Mouse (Mus musculus): Measurements from ENCODE around the gene Sp9. TPM values are rescaled to one million over a fixed set of nuclear protein-coding genes. Genes with fewer than 3 reads are reported as not detected.

The Sp9 gene
- not detected in 2 replicates for polyA plus RNA-seq (2016; fragmentation: Nextera tagmentation; extraction: Ambion mirVana)

- Histone ChIP-seq H3K27me3 (ENCODE audit: insufficient read depth, poor library complexity, severe bottlenecking) (peaks cover 90% of the 10 kb centered on the region), H3K27ac (peak within 1 kb of the TSS; percentile 30; the same call in 1 of the 2 replicates), H3K9me3 (no peaks in the 10 kb centered on the region), H3K36me3 (no peaks in the 10 kb centered on the region), H3K4me1 (peaks cover 50% of the 10 kb centered on the region), H3K4me3 (peak within 1 kb of the TSS; percentile 62)
- WGBS: under 1% methylated on average over 48 of the region's 48 CpGs
- DNase-seq (ENCODE audit: low spot score): peak; percentile 83
These were observed at the start of gene Sp9 for GRCm38 (mm10) chr2:73271459-73272161. TSS of gene Sp9 (plus strand) at chr2:73271925.

DNA sequence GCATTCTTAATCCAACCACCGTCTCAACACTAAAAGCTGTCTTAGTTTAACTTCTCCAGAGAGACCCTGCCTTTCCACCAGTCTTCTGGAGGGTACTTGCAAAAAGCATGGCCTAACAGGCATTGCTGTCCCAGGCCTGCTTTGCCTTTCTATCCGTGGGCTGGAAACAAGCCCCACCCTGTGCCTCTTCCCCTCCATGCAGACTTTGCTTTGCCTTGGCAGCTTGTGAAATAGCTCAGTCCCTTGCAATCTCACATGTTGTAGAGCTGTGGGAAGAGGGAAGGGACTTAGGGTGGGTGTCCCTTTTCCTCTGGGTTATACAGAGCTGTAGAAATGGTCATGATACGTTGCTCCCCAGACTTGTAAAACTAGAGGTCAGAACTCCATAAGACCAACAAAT, 40.6 kb upstream of the Sp9 start:
- WGBS: 56% methylated on average over 3 of the region's 3 CpGs
- Histone ChIP-seq H3K27ac (no peak overlapping the region), H3K4me1 (no peaks in the 10 kb centered on the region), H3K4me3 (no peak overlapping the region), H3K9me3 (no peaks in the 10 kb centered on the region), H3K27me3 (ENCODE audit: insufficient read depth, poor library complexity, severe bottlenecking) (no peaks in the 10 kb centered on the region), H3K36me3 (no peaks in the 10 kb centered on the region)
- no peak for DNase-seq (ENCODE audit: low spot score)

- no peak for DNase-seq (ENCODE audit: low spot score)
- Histone ChIP-seq H3K27me3 (ENCODE audit: insufficient read depth, poor library complexity, severe bottlenecking) (no peaks in the 10 kb centered on the region), H3K36me3 (no peaks in the 10 kb centered on the region), H3K4me3 (no peak overlapping the region), H3K27ac (no peak overlapping the region), H3K9me3 (no peaks in the 10 kb centered on the region), H3K4me1 (no peaks in the 10 kb centered on the region)
- WGBS: 80% methylated on average over 4 of the region's 4 CpGs
These were observed 30.4 kb upstream of the Sp9 start for GRCm38 (mm10) chr2:73241299-73241698.

GRCm38 (mm10) chr2:73248701-73249100, 23.0 kb upstream of the Sp9 start:
- no peak for DNase-seq (ENCODE audit: low spot score)
- Histone ChIP-seq H3K4me3 (no peak overlapping the region), H3K27me3 (ENCODE audit: insufficient read depth, poor library complexity, severe bottlenecking) (no peaks in the 10 kb centered on the region), H3K9me3 (no peaks in the 10 kb centered on the region), H3K4me1 (no peaks in the 10 kb centered on the region), H3K36me3 (no peaks in the 10 kb centered on the region), H3K27ac (no peak overlapping the region)
- WGBS: 75% methylated on average over 4 of the region's 4 CpGs

DNA sequence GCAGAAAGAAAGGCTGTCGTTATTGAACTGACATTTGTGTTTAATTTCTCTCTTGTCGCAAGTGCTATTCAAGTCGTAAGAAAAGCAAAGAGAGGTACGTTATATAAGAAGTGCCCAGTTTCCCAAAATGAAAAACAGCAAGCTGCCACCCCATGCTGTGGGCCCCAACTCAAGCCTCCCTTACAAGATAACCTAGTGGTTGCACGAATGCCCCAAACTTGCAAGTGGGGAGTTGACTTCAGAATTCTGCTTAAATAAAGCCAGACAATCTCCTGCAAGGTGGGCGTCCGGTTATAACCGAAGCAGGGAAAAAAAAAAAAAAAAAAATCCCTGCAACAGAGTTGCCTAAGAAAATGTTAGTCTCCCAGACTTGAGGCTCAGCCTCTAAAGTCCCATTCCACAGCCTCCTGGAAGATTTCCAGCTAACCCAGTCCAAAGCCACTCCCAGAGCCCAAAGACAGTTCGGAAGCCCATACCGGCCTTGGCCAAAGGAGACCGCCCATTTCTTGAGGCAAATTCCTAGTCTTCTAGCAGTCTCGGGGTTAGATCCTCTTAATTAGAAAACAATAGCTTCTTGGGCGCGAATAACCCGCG, 8.5 kb upstream of the Sp9 start:
- WGBS: 4% methylated on average over 16 of the region's 16 CpGs

DNA sequence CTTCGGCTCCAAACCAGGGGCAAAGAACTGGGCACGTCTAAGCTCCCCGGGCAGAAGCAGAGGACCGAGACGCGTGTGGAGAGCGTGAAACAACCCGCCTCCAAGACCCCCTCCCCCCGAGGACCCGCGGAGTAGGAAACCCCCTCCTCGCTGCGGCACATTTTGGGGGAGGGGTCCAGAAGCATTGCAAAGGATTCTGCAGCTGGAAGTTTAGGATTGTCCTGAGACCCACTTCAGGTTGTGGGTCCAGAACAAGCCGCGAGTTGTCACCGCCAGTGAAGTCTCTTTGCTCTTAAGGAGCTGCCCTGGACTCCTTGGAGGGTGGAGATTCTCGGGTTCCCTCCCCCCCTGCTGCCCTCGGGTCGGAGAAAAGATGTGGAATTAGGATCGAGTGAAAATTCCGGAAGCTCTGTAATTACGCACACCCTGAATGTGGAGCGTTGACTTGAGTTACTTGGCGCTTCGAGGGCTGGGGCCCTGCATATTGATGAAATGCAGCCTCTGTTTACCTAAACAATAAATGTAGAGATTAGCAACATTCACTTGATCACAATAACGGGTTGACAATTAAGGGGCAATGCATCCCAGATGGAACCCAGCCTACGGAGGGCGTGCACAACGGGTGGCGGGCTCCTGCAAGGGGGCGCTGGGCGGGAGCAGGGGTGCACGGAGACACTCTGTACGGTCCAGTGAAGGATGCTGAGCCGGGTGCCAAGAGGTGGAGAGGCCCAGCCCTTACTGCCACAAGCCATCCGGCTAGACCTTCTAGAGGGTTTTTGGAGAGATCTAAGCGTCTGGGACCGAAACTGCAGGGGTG, 7.7 kb upstream of the Sp9 start:
- Histone ChIP-seq H3K4me1 (peaks cover 27% of the 10 kb centered on the region), H3K27ac (0 out of 2 replicates have a peak overlapping the region, but pooled peaks have one; percentile 56), H3K9me3 (no peaks in the 10 kb centered on the region), H3K36me3 (no peaks in the 10 kb centered on the region), H3K4me3 (peak overlapping the region; percentile 62), H3K27me3 (ENCODE audit: insufficient read depth, poor library complexity, severe bottlenecking) (peaks cover 72% of the 10 kb centered on the region)
- under 1% methylated on average over 38 of the region's 38 CpGs for WGBS
- peak; percentile 76 for DNase-seq (ENCODE audit: low spot score)

More for the DNA sequence above, 8.5 kb upstream of the Sp9 start:
- peaks cover 27% of the 10 kb centered on the region for H3K4me1 ChIP-seq
- H3K27ac ChIP-seq: 0 out of 2 replicates have a peak overlapping the region, but pooled peaks have one; percentile 56
- no peak for DNase-seq (ENCODE audit: low spot score)
- no peaks in the 10 kb centered on the region for H3K36me3 ChIP-seq
- H3K27me3 ChIP-seq (ENCODE audit: insufficient read depth, poor library complexity, severe bottlenecking): peaks cover 65% of the 10 kb centered on the region
- H3K4me3 ChIP-seq: peak overlapping the region; percentile 62
- H3K9me3 ChIP-seq: no peaks in the 10 kb centered on the region

GRCm38 (mm10) chr2:73264611-73265195, 7.0 kb upstream of the Sp9 start:
- Histone ChIP-seq H3K27ac (no peak overlapping the region), H3K36me3 (no peaks in the 10 kb centered on the region), H3K4me3 (peak overlapping the region; percentile 62), H3K4me1 (peaks cover 30% of the 10 kb centered on the region), H3K9me3 (no peaks in the 10 kb centered on the region), H3K27me3 (ENCODE audit: insufficient read depth, poor library complexity, severe bottlenecking) (peaks cover 79% of the 10 kb centered on the region)
- under 1% methylated on average over 10 of the region's 11 CpGs for WGBS
- DNase-seq (ENCODE audit: low spot score): peak; percentile 77

- H3K36me3 ChIP-seq: no peaks in the 10 kb centered on the region
- no peak overlapping the region for H3K4me3 ChIP-seq
- peaks cover 39% of the 10 kb centered on the region for H3K4me1 ChIP-seq
- H3K9me3 ChIP-seq: no peaks in the 10 kb centered on the region
- H3K27me3 ChIP-seq (ENCODE audit: insufficient read depth, poor library complexity, severe bottlenecking): peaks cover 92% of the 10 kb centered on the region
- WGBS: 8% methylated on average over 5 of the region's 5 CpGs
- no peak for DNase-seq (ENCODE audit: low spot score)
- H3K27ac ChIP-seq: no peak overlapping the region
These were observed 5.7 kb upstream of the Sp9 start for GRCm38 (mm10) chr2:73266011-73266410.

DNA sequence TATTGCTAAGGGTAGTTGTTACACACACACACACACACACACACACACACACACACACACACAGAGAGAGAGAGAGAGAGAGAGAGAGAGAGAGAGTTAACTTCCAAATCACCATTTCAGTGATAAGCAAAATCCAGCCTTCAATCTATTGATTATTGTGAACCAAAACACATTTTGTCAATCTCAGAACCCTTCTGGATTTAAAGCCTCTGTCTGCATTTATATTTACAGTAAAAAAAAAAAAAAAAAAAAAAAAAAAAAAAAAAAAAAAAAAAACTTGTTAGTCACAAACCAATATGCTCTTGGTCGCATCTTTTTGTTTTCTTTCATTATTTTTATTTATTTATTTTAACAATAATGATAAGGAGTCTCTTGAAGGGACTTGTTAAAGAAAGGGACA, 5.1 kb upstream of the Sp9 start:
- Histone ChIP-seq H3K36me3 (no peaks in the 10 kb centered on the region), H3K27me3 (ENCODE audit: insufficient read depth, poor library complexity, severe bottlenecking) (peaks cover 99% of the 10 kb centered on the region), H3K9me3 (no peaks in the 10 kb centered on the region), H3K27ac (no peak overlapping the region), H3K4me3 (no peak overlapping the region), H3K4me1 (peaks cover 46% of the 10 kb centered on the region)
- DNase-seq (ENCODE audit: low spot score): no peak
- 43% methylated on average over 1 of the region's 1 CpGs for WGBS

DNA sequence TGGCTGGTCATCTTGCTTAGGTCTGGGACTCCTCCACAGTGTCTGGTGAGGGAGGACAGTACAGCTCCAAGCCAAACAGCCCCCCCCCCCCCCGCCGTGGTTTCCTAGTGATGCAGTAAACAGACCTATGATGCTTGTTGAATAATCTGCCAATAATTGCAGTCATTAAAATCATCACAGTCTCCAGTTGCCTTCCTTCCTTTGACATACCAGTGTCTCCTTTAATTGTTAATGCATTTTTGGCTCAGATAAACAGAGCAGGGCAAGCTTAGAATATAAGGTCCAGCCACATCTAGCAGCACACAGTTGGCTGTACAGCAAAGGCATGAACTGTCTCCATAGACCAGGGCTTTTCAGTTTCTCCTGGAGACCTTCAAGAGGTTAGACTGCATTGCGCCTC, 4.5 kb upstream of the Sp9 start:
- no peak overlapping the region for H3K27ac ChIP-seq
- no peak overlapping the region for H3K4me3 ChIP-seq
- no peaks in the 10 kb centered on the region for H3K9me3 ChIP-seq
- H3K27me3 ChIP-seq (ENCODE audit: insufficient read depth, poor library complexity, severe bottlenecking): peaks cover 98% of the 10 kb centered on the region
- DNase-seq (ENCODE audit: low spot score): no peak
- WGBS: 35% methylated on average over 3 of the region's 3 CpGs
- peaks cover 52% of the 10 kb centered on the region for H3K4me1 ChIP-seq
- H3K36me3 ChIP-seq: no peaks in the 10 kb centered on the region

GRCm38 (mm10) chr2:73267818-73268217, 3.9 kb upstream of the Sp9 start:
- no peaks in the 10 kb centered on the region for H3K9me3 ChIP-seq
- no peaks in the 10 kb centered on the region for H3K36me3 ChIP-seq
- H3K27me3 ChIP-seq (ENCODE audit: insufficient read depth, poor library complexity, severe bottlenecking): peaks cover 98% of the 10 kb centered on the region
- no peak overlapping the region for H3K4me3 ChIP-seq
- DNase-seq (ENCODE audit: low spot score): no peak
- H3K27ac ChIP-seq: no peak overlapping the region
- 2% methylated on average over 4 of the region's 4 CpGs for whole genome bisulfite sequencing
- peaks cover 57% of the 10 kb centered on the region for H3K4me1 ChIP-seq

DNA sequence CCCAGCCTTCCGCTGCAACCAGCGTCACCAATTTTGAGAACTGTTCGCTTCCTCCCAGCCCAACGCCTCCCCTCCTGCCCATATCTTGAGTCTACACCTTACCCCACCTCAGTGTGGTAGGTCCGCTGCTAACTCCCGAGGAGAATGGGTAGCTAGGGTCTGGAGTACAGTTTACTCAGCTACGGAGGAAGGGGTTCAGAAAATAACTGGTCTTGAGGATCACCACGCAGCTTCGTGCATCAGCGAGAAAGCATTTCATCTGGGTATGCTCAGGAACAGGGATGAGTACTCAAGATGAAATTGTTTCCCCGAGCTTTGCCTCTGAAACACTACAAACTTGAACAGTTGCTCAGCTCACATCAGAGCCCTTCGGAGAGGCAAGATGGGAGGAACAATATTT, 3.4 kb upstream of the Sp9 start:
- 3% methylated on average over 12 of the region's 12 CpGs for WGBS
- H3K27ac ChIP-seq: no peak overlapping the region
- DNase-seq (ENCODE audit: low spot score): no peak
- H3K27me3 ChIP-seq (ENCODE audit: insufficient read depth, poor library complexity, severe bottlenecking): peaks cover 98% of the 10 kb centered on the region
- no peak overlapping the region for H3K4me3 ChIP-seq
- peaks cover 61% of the 10 kb centered on the region for H3K4me1 ChIP-seq
- H3K9me3 ChIP-seq: no peaks in the 10 kb centered on the region
- H3K36me3 ChIP-seq: no peaks in the 10 kb centered on the region

All from heart, embryonic 10.5 days (tissue).